Mouse (Mus musculus) left cerebral cortex, adult 2 months (tissue): ENCODE measurements around the gene Spag6l. TPM values are rescaled to one million over a fixed set of nuclear protein-coding genes. Genes with fewer than 3 reads are reported as not detected.
A peak's percentile ranks its signal among the peaks of the same experiment; 100 is the strongest.

ENCODE experiments used
- DNase-seq, 2 experiments: peaks; one replicate each; pipeline ENCODE4 v3.0.0; 2021 to 2022; ENCODE audit warnings: low spot score in 2 of 2, mixed read lengths in 1 of 2; ENCODE audit errors: extremely low spot score in 1 of 2
- H3K27ac ChIP-seq: fragments of 200-600 bp; 2 replicates; pipeline ENCODE4 v1.8.1; 2022
- H3K4me3 ChIP-seq: fragments of 200-600 bp; 2 replicates; pipeline ENCODE4 v1.8.1; 2022
- CTCF ChIP-seq: fragments of 200-600 bp; IDR thresholded peaks from 2 replicates; pipeline ENCODE4 v1.8.1; 2022; ENCODE audit warnings: antibody characterized with exemption, mild to moderate bottlenecking, moderate library complexity
- intact Hi-C: fragments of 180-260 bp; cut with DNase I; formaldehyde crosslinking; loops from one replicate; pipeline ENCODE4 v1.15.1; 2025
- total RNA-seq, 2 experiments: library from RNA; stranded (reverse); gene quantifications; 2 replicates each; pipeline ENCODE4 v1.2.3; 2021

Spag6l gene
- total RNA-seq, 2 experiments from 2014 or later = 6.2 to 7.0 TPM

DNA sequence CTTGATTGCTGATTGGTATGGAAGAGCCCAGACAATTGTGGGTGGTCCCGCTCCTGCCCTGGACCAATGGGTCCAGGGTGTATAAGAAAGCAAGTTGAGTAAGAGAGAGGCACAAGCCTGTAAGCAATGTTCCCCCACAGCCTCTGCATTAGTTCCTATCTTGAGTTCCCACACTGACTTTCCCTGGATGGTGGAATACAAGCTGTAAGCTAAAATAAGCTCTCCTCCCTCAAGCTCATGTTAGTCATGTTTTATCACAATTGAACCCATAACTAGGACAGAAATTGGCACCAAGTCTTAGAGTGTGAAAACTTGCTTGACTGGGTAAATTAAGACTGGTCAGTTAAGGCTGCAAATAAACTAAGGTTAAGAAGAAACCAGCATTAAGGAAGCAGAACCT lies 26.3 kb upstream of the Spag6l start:
- TF ChIP-seq CTCF = no peak
- DNase-seq = no peak
- intact Hi-C loops = no loop called here
- Histone ChIP-seq H3K4me3 (no peak overlapping the region), H3K27ac (no peak overlapping the region)

- TF ChIP-seq CTCF = peak; percentile 70
- intact Hi-C loops = no loop called here
- Histone ChIP-seq H3K27ac (no peak overlapping the region), H3K4me3 (no peak overlapping the region)
- peak in 1 of 2 experiments; percentile 29 for DNase-seq
These were observed 25.6 kb upstream of the Spag6l start for GRCm38 (mm10) chr16:16854836-16855235.

DNA sequence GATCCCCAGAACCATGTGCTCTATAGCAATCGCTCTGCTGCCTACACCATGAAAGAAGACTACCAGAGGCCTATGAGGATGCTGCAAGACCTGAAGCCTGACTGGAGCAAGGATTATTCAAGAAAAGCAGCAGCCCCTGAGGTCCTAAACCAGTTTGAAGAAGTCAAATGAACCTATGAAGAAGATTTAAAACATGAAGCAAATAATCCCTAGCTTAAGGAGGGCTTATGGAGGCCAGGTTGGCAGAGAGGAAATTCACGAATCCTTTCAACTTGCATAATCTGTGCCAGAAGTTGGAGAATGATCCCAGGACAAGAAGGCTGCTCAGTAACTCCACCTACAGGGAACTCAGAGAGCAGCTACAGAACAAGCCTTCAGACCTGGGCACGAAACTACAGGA lies 23.2 kb upstream of the Spag6l start:
- TF ChIP-seq CTCF = no peak
- intact Hi-C loops = no loop called here
- H3K27ac ChIP-seq = no peak overlapping the region
- DNase-seq = no peak
- no peak overlapping the region for H3K4me3 ChIP-seq

DNA sequence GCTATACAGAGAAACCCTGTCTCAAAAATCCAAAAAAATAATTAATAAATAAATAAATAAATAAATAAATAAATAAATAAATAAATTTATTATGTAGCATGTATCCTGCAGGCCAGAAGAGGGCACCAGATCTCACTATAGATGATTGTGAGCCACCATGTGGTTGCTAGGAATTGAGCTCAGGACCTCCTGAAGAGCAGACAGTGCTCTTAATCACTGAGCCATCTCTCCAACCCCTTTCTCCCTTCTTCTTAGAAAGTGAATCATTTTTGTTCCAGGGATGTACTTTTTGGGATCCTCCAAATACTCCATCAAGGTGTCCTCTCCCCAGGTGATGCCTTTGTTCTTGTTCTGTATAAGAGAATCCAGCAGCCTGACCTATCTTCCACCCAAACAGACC lies 19.9 kb upstream of the Spag6l start:
- DNase-seq = no peak
- TF ChIP-seq CTCF = no peak; the same call in 1 of the 2 replicates
- Histone ChIP-seq H3K27ac (no peak overlapping the region), H3K4me3 (no peak overlapping the region)
- intact Hi-C loops = no loop called here

DNA sequence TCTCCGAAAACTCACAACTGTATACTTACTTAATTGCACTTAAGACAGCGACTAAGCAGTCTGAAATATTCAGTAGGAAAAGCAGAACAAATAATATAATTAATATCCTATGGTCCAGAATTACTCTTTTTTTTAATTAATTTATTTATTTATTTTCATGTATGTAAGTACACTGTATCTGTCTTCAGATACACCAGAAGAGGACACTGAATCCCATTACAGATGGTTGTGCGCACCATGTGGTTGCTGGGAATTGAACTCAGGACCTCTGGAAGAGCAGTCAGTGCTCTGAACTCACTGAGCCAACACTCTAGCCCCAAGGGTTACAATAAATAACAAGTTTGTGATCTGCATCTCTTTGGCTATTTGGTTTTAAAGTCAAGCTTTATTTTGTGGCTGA lies 415 bp upstream of the Spag6l start:
- Histone ChIP-seq H3K4me3 (peak overlapping the region; percentile 58; the same call in 1 of the 2 replicates), H3K27ac (no peak overlapping the region)
- TF ChIP-seq CTCF = no peak
- no peak for DNase-seq
- intact Hi-C loops = loop anchor here (2.0 kb wide), 1 partner anchor 21 kb away; no protein-coding TSS in a partner anchor

DNA sequence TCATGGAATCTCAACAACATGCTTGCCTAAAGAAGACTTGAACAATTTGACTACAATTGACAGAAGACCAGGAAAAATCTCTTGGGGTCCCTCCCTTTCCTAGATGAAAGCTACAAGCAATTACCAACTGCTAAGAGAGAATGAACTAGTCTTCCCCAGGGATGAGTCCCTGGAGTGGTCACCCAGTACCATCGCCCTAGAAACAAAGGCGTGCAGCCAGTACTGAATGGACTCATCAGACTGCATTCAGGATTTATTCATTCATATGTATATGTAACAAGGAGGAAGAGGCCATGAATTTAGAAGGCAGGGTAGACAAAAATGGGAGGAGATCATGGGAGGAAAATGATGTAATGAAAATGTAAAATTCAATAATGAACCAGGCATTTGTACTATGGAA lies 3.0 kb downstream of the Spag6l start:
- Histone ChIP-seq H3K27ac (no peak overlapping the region), H3K4me3 (no peak overlapping the region)
- no peak for DNase-seq
- intact Hi-C loops = no loop called here
- no peak for TF ChIP-seq CTCF

- intact Hi-C loops = no loop called here
- no peak for DNase-seq
- no peak overlapping the region for H3K27ac ChIP-seq
- H3K4me3 ChIP-seq = no peak overlapping the region
- no peak for TF ChIP-seq CTCF
These were observed 3.8 kb downstream of the Spag6l start for GRCm38 (mm10) chr16:16825476-16825875.

DNA sequence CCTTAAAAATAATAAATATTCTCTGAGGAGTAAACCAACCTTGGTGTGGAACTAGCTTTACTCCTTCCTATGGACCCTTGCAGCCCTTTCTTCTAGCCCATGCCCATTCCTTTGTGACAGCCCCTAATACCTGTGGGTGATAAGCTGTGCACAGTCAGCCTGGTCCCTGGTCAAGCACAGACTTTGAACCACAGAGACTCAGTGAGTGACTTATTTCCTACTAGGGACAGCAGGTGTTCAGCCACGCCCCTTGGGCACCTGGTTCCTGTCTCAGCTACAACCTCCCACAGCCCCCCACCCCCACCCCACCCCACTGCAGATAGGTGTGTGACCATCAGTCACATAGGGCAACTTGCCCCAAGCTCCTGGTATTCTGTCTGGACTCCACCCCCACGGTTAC lies 22.9 kb downstream of the Spag6l start:
- DNase-seq = no peak
- TF ChIP-seq CTCF = no peak
- no peak overlapping the region for H3K4me3 ChIP-seq
- H3K27ac ChIP-seq = no peak overlapping the region
- intact Hi-C loops = no loop called here

Other genes with a start within 250 kb of the Spag6l start
- 10 to 100 TPM; 31.0 to 35.3 TPM for gene Fgd4, start 228.9 kb downstream of the Spag6l start, total RNA-seq
- not detected for gene Olfr19, start 153.1 kb downstream of the Spag6l start, total RNA-seq
- gene Igll1, start 34.5 kb upstream of the Spag6l start, total RNA-seq = not detected
- gene Top3b, start 41.3 kb upstream of the Spag6l start, total RNA-seq = 10 to 100 TPM; 64.0 to 72.0 TPM
- under 1 TPM in 1 of 2 experiments, not detected in 1; 0.63 TPM for gene Vpreb1, start 41.4 kb upstream of the Spag6l start, total RNA-seq
- gene Ppm1f, start 67.0 kb upstream of the Spag6l start, total RNA-seq = 10 to 100 TPM; 47.3 to 57.9 TPM
- gene Mapk1, start 153.9 kb upstream of the Spag6l start, total RNA-seq = 100 to 1,000 TPM; 442 to 445 TPM
- 10 to 100 TPM; 36.4 to 40.6 TPM for gene Ypel1, start 240.2 kb upstream of the Spag6l start, total RNA-seq